Mouse (Mus musculus): ENCODE measurements around the gene Olfr896-ps1. TPM values are rescaled to one million over a fixed set of nuclear protein-coding genes. Genes with fewer than 3 reads are reported as not detected.

Gene Olfr896-ps1
- polyA plus RNA-seq (2015; fragmentation: Nextera tagmentation; extraction: Ambion mirVana): not detected in 2 replicates

GRCm38 (mm10) chr9:38290807-38291206 lies at the start of gene Olfr896-ps1:
TSS of gene Olfr896-ps1 (plus strand) at chr9:38291107.

GRCm38 (mm10) chr9:38252474-38252873 lies 38.4 kb upstream of the Olfr896-ps1 start, which contains the start of gene Olfr143:
TSS of gene Olfr143 (plus strand) at chr9:38252774.

GRCm38 (mm10) chr9:38267551-38267950 lies 23.4 kb upstream of the Olfr896-ps1 start, which contains the start of gene Olfr895:
TSS of gene Olfr895 (plus strand) at chr9:38267851.

GRCm38 (mm10) chr9:38328760-38329159 lies 37.9 kb downstream of the Olfr896-ps1 start, which contains the start of gene Olfr25:
TSS of gene Olfr25 (plus strand) at chr9:38329060.

Other genes with a start within 250 kb of the Olfr896-ps1 start
- not detected in 2 replicates for gene Olfr884, start 244.6 kb upstream of the Olfr896-ps1 start, polyA plus RNA-seq (2015; fragmentation: Nextera tagmentation; extraction: Ambion mirVana)
- gene Olfr885, start 229.8 kb upstream of the Olfr896-ps1 start, polyA plus RNA-seq (2015; fragmentation: Nextera tagmentation; extraction: Ambion mirVana): not detected in 2 replicates
- gene Olfr887, start 207.0 kb upstream of the Olfr896-ps1 start, polyA plus RNA-seq (2015; fragmentation: Nextera tagmentation; extraction: Ambion mirVana): not detected in 2 replicates
- not detected in 2 replicates for gene Olfr888, start 183.0 kb upstream of the Olfr896-ps1 start, polyA plus RNA-seq (2015; fragmentation: Nextera tagmentation; extraction: Ambion mirVana)
- 0.97 and 1.6 TPM in 2 replicates for gene Olfr889, start 175.9 kb upstream of the Olfr896-ps1 start, polyA plus RNA-seq (2015; fragmentation: Nextera tagmentation; extraction: Ambion mirVana)
- not detected in 2 replicates for gene Olfr890, start 148.6 kb upstream of the Olfr896-ps1 start, polyA plus RNA-seq (2015; fragmentation: Nextera tagmentation; extraction: Ambion mirVana)
- gene Olfr891, start 110.3 kb upstream of the Olfr896-ps1 start, polyA plus RNA-seq (2015; fragmentation: Nextera tagmentation; extraction: Ambion mirVana): not detected in 2 replicates
- not detected in 2 replicates for gene Olfr893, start 82.7 kb upstream of the Olfr896-ps1 start, polyA plus RNA-seq (2015; fragmentation: Nextera tagmentation; extraction: Ambion mirVana)
- gene Olfr894, start 73.1 kb upstream of the Olfr896-ps1 start, polyA plus RNA-seq (2015; fragmentation: Nextera tagmentation; extraction: Ambion mirVana): not detected in 2 replicates
- not detected in 2 replicates for gene Olfr143, start 38.3 kb upstream of the Olfr896-ps1 start, polyA plus RNA-seq (2015; fragmentation: Nextera tagmentation; extraction: Ambion mirVana)
- not detected in 2 replicates for gene Olfr895, start 23.3 kb upstream of the Olfr896-ps1 start, polyA plus RNA-seq (2015; fragmentation: Nextera tagmentation; extraction: Ambion mirVana)
- gene Olfr25, start 38.0 kb downstream of the Olfr896-ps1 start, polyA plus RNA-seq (2015; fragmentation: Nextera tagmentation; extraction: Ambion mirVana): not detected in 2 replicates
- not detected in 2 replicates for gene Olfr898, start 57.3 kb downstream of the Olfr896-ps1 start, polyA plus RNA-seq (2015; fragmentation: Nextera tagmentation; extraction: Ambion mirVana)
- not detected in 2 replicates for gene Olfr250, start 75.8 kb downstream of the Olfr896-ps1 start, polyA plus RNA-seq (2015; fragmentation: Nextera tagmentation; extraction: Ambion mirVana)
- gene Olfr251, start 86.0 kb downstream of the Olfr896-ps1 start, polyA plus RNA-seq (2015; fragmentation: Nextera tagmentation; extraction: Ambion mirVana): not detected in 2 replicates
- gene Olfr147, start 110.6 kb downstream of the Olfr896-ps1 start, polyA plus RNA-seq (2015; fragmentation: Nextera tagmentation; extraction: Ambion mirVana): not detected in 2 replicates
- gene Olfr901, start 138.3 kb downstream of the Olfr896-ps1 start, polyA plus RNA-seq (2015; fragmentation: Nextera tagmentation; extraction: Ambion mirVana): not detected in 2 replicates
- gene Olfr902, start 156.5 kb downstream of the Olfr896-ps1 start, polyA plus RNA-seq (2015; fragmentation: Nextera tagmentation; extraction: Ambion mirVana): not detected in 2 replicates
- not detected in 2 replicates for gene Olfr904, start 172.0 kb downstream of the Olfr896-ps1 start, polyA plus RNA-seq (2015; fragmentation: Nextera tagmentation; extraction: Ambion mirVana)
- gene Olfr905, start 180.0 kb downstream of the Olfr896-ps1 start, polyA plus RNA-seq (2015; fragmentation: Nextera tagmentation; extraction: Ambion mirVana): not detected in 2 replicates
- gene Olfr906, start 196.0 kb downstream of the Olfr896-ps1 start, polyA plus RNA-seq (2015; fragmentation: Nextera tagmentation; extraction: Ambion mirVana): not detected in 2 replicates
- gene Olfr907, start 204.7 kb downstream of the Olfr896-ps1 start, polyA plus RNA-seq (2015; fragmentation: Nextera tagmentation; extraction: Ambion mirVana): not detected in 2 replicates
- gene Olfr911-ps1, start 230.5 kb downstream of the Olfr896-ps1 start, polyA plus RNA-seq (2015; fragmentation: Nextera tagmentation; extraction: Ambion mirVana): not detected in 2 replicates
- gene Olfr910, start 246.7 kb downstream of the Olfr896-ps1 start, polyA plus RNA-seq (2015; fragmentation: Nextera tagmentation; extraction: Ambion mirVana): not detected in 2 replicates

All from adrenal gland, postnatal 0 days (tissue).